In genomic region chr5:5365285-5366076, GRCm38 (mm10) we compare ENCODE assay signal across 1 mouse cellular context.
TF ChIP-seq lines count a peak whose summit lies in the region.

No protein-coding gene starts in this region.

TF ChIP-seq in CH12.LX, 34 proteins besides CTCF, POLR2A, EP300 and RAD21 (continued from another document):
- TF ChIP-seq SIN3A (IDR thresholded peaks at IDR 0.05; ENCODE audit: low read length) (peak; percentile 55; the same call in 1 of the 2 replicates), ELF1 (IDR thresholded peaks at IDR 0.05; ENCODE audit: low read depth, low read length) (peak; percentile 16; the same call in 1 of the 2 replicates), TBP (conservative IDR thresholded peaks at IDR 0.05; ENCODE audit: low read depth, low read length) (no peak), ZNF384 (IDR thresholded peaks at IDR 0.05; ENCODE audit: low read depth, low read length) (peak; percentile 83), NRF1 (IDR thresholded peaks at IDR 0.05; ENCODE audit: low read depth, low read length) (no peak), ETS1 (conservative IDR thresholded peaks at IDR 0.05; ENCODE audit: low read depth, low read length) (peak; percentile 36; the same call in 1 of the 2 replicates), MXI1 (IDR thresholded peaks at IDR 0.05; ENCODE audit: low read depth, low read length) (no peak; the same call in 1 of the 2 replicates)
